Mouse (Mus musculus): ENCODE results near the gene Larp4b. TPM values are rescaled to one million over a fixed set of nuclear protein-coding genes. Genes with fewer than 3 reads are reported as not detected.

The Larp4b gene
- polyA plus RNA-seq, 1 experiment: 24.1 TPM

DNA sequence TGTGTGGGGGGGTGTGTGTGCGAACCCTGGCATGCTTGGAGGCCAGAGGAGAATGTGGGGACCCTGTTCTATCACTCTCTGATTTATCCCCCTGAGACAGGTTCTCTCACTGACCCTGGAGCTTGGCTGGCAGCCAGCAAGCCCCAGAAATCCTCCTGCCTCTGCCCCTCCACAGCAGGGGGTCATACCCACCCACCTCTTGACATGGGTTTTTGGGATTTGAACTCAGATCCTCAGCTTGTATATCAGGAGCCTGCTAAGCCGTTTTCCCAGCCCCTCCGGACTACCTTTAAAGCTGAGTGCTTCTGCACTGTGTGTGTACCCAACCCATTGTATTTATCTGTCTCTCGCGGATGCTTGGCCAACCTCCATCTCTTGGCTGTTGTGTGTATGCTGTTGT lies 95.8 kb downstream of the Larp4b start:
- no peaks in the 10 kb centered on the region for H3K27me3 ChIP-seq (ENCODE audit: control insufficient read depth, insufficient read depth, low read length)
- 94% methylated on average over 5 of the region's 5 CpGs for WGBS
- no peak overlapping the region for H3K4me3 ChIP-seq (ENCODE audit: control insufficient read depth, insufficient read depth, low read length)
- TF ChIP-seq CTCF (IDR thresholded peaks at IDR 0.05; ENCODE audit: borderline replicate concordance, control insufficient read depth, extremely low read depth, insufficient read depth, low read length, poor library complexity): no peak
- no peak for TF ChIP-seq POLR2A (IDR thresholded peaks at IDR 0.05; ENCODE audit: control insufficient read depth, extremely low read depth, insufficient read depth, low read length, poor library complexity)
- no peaks in the 10 kb centered on the region for H3K36me3 ChIP-seq (ENCODE audit: control insufficient read depth, insufficient read depth, low read length)
- no peak for DNase-seq
- H3K4me1 ChIP-seq (replicated peaks; ENCODE audit: control insufficient read depth, insufficient read depth, low read length): 0 out of 2 replicates have a peak, but pooled peaks cover 3% of the 10 kb centered on the region
- H3K27ac ChIP-seq (ENCODE audit: control insufficient read depth, insufficient read depth, low read length): no peak overlapping the region

DNA sequence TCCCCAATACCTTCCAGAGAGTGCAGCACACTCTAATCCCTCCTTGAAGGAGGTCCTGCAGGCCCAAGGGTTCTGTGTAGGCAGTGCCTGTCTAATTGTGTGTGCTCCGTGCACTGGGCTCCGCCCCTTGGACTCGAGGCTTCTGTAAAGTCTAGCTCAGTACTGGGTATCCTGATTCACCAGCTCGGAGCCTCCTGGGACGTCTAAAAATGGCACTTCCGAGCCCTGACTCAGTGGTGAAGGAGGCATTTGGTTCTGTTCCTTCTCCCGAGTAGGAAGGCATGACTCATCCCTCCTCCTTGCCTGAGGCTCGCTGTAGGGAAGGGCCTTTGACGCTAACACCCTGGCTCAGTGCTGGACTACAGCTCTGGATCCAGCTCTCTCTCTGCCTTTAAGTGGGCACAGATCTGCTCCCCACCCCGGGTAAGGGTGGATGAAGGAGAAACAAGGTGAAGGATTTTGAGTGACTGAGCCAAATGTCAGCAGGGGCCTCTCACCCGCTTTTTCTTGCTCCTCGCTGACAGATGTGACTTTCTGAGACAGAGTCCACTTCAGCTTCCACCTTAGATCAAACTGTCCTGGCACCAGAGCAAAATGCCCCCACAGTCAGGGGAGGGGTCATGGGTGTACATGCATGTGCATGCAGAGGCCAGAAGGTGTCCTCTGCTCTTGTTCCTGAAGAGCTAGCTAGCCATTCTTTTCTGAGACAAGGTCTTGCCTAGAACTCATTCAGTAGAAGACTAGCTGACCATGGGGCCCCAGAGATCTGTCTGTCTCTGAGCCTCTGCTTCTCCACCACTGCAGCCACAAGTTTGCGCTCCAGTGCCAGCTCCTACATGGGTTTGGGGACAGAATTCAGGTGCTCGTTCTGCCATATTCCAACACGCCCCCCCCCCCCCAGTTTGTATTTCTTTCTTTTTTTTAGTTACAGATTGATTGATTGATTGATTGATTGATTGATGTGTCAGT lies 97.8 kb downstream of the Larp4b start:
- no peak overlapping the region for H3K4me3 ChIP-seq (ENCODE audit: control insufficient read depth, insufficient read depth, low read length)
- no peak for DNase-seq
- 52% methylated on average over 15 of the region's 15 CpGs for WGBS

DNA sequence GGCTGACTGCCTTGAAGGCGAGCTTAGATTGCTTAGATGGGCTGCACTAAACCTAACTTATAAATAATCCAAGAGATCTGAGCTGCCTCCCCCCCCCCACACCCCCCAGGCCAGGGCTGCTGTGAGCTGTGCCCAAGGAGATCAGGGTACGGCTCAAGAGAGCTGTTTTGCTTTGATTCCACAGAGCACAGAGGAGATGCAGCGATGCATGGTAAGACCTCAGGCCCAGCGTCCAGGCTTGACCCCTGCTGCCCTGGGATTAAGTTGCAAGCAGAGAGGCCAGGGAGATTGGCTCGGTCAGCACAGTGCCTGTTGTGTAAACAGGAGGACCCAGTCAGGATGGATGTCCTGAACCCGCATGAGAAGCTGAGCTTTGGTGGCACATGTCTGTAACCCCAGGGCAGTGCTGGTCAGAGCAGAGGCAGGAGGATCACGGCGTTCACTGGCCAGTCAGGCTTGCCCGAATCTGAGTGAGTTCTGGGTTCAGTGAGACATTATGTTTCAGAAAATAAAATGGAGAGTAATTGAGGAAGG lies 99.2 kb downstream of the Larp4b start:
- no peak overlapping the region for H3K4me3 ChIP-seq (ENCODE audit: control insufficient read depth, insufficient read depth, low read length)
- no peaks in the 10 kb centered on the region for H3K27me3 ChIP-seq (ENCODE audit: control insufficient read depth, insufficient read depth, low read length)
- no peak for DNase-seq
- 93% methylated on average over 9 of the region's 9 CpGs for WGBS
- 0 out of 2 replicates have a peak, but pooled peaks cover 3% of the 10 kb centered on the region for H3K4me1 ChIP-seq (replicated peaks; ENCODE audit: control insufficient read depth, insufficient read depth, low read length)
- no peak overlapping the region for H3K27ac ChIP-seq (ENCODE audit: control insufficient read depth, insufficient read depth, low read length)
- no peak for TF ChIP-seq CTCF (IDR thresholded peaks at IDR 0.05; ENCODE audit: borderline replicate concordance, control insufficient read depth, extremely low read depth, insufficient read depth, low read length, poor library complexity)
- no peak for TF ChIP-seq POLR2A (IDR thresholded peaks at IDR 0.05; ENCODE audit: control insufficient read depth, extremely low read depth, insufficient read depth, low read length, poor library complexity)
- H3K36me3 ChIP-seq (ENCODE audit: control insufficient read depth, insufficient read depth, low read length): no peaks in the 10 kb centered on the region

More for the DNA sequence above, 97.8 kb downstream of the Larp4b start:
- Histone ChIP-seq H3K27me3 (ENCODE audit: control insufficient read depth, insufficient read depth, low read length) (no peaks in the 10 kb centered on the region), H3K27ac (ENCODE audit: control insufficient read depth, insufficient read depth, low read length) (no peak overlapping the region), H3K36me3 (ENCODE audit: control insufficient read depth, insufficient read depth, low read length) (no peaks in the 10 kb centered on the region), H3K4me1 (replicated peaks; ENCODE audit: control insufficient read depth, insufficient read depth, low read length) (0 out of 2 replicates have a peak, but pooled peaks cover 3% of the 10 kb centered on the region)
- TF ChIP-seq POLR2A (IDR thresholded peaks at IDR 0.05; ENCODE audit: control insufficient read depth, extremely low read depth, insufficient read depth, low read length, poor library complexity) (no peak), CTCF (IDR thresholded peaks at IDR 0.05; ENCODE audit: borderline replicate concordance, control insufficient read depth, extremely low read depth, insufficient read depth, low read length, poor library complexity) (no peak)

DNA sequence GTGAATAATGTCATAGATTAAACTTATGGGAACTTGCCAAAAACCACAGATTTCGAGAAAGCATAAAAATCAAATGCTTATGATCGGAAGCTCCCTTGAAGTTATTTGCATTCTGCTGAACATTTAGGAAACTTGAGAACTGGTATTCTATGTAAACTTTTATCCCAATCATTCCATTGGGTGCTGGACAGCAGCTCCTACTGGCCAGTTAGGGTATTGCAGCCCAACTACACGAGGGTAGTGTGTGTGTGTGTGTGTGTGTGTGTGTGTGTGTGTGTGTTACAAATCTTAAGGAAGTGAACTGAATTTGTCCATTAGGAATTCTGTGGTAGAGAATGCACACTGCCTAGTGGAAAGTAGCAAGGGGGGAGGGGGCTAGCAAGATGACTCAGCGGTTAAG lies 101.0 kb downstream of the Larp4b start:
- no peak for DNase-seq
- 0 out of 2 replicates have a peak, but pooled peaks cover 3% of the 10 kb centered on the region for H3K4me1 ChIP-seq (replicated peaks; ENCODE audit: control insufficient read depth, insufficient read depth, low read length)
- H3K27ac ChIP-seq (ENCODE audit: control insufficient read depth, insufficient read depth, low read length): no peak overlapping the region
- H3K4me3 ChIP-seq (ENCODE audit: control insufficient read depth, insufficient read depth, low read length): no peak overlapping the region
- no peaks in the 10 kb centered on the region for H3K27me3 ChIP-seq (ENCODE audit: control insufficient read depth, insufficient read depth, low read length)
- WGBS: 80% methylated on average over 4 of the region's 4 CpGs
- H3K36me3 ChIP-seq (ENCODE audit: control insufficient read depth, insufficient read depth, low read length): no peaks in the 10 kb centered on the region
- TF ChIP-seq POLR2A (IDR thresholded peaks at IDR 0.05; ENCODE audit: control insufficient read depth, extremely low read depth, insufficient read depth, low read length, poor library complexity) (no peak), CTCF (IDR thresholded peaks at IDR 0.05; ENCODE audit: borderline replicate concordance, control insufficient read depth, extremely low read depth, insufficient read depth, low read length, poor library complexity) (no peak)

DNA sequence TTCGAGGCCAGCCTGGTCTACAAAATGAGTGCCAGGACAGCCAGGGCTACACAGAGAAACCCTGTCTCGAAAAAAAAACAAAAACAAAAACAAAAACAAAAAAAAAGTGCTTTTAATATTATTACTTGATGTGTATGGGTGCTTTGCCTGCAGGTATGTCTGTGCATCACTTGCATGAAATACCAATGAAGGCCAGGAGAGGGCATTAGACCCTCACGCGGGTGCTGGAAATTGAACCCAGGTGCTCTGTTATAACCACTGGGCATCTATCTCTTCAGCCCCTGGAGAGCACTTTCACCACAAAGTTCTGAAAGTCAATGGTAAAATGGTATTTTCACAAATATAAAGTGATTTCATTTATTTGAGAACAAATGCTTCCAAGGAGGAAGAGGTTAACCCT lies 101.9 kb downstream of the Larp4b start:
- WGBS: 69% methylated on average over 4 of the region's 4 CpGs
- H3K4me3 ChIP-seq (ENCODE audit: control insufficient read depth, insufficient read depth, low read length): no peak overlapping the region
- no peaks in the 10 kb centered on the region for H3K36me3 ChIP-seq (ENCODE audit: control insufficient read depth, insufficient read depth, low read length)
- TF ChIP-seq CTCF (IDR thresholded peaks at IDR 0.05; ENCODE audit: borderline replicate concordance, control insufficient read depth, extremely low read depth, insufficient read depth, low read length, poor library complexity) (no peak), POLR2A (IDR thresholded peaks at IDR 0.05; ENCODE audit: control insufficient read depth, extremely low read depth, insufficient read depth, low read length, poor library complexity) (no peak)
- no peak overlapping the region for H3K27ac ChIP-seq (ENCODE audit: control insufficient read depth, insufficient read depth, low read length)
- H3K27me3 ChIP-seq (ENCODE audit: control insufficient read depth, insufficient read depth, low read length): no peaks in the 10 kb centered on the region
- 0 out of 2 replicates have a peak, but pooled peaks cover 3% of the 10 kb centered on the region for H3K4me1 ChIP-seq (replicated peaks; ENCODE audit: control insufficient read depth, insufficient read depth, low read length)
- DNase-seq: no peak

DNA sequence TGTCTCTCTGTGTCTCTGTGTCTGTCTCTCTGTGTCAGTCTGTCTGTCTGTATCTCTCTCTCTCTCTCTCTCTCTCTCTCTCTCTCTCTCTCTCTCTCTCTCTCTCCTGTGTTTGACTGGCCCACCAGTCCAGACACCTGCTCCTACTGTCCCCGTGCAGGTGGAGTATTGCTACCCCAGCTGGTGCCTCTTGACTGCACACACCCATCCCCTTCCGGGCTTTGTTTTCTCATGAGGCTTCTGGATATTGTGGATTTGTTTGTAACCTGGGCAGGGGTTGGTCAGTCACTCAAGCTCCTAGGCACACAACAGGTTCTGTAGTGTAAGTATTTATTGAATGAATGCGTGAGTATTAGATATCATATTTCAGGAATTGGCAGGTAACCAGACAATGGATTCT lies 104.4 kb downstream of the Larp4b start:
- Histone ChIP-seq H3K27me3 (ENCODE audit: control insufficient read depth, insufficient read depth, low read length) (no peaks in the 10 kb centered on the region), H3K4me1 (replicated peaks; ENCODE audit: control insufficient read depth, insufficient read depth, low read length) (no peaks in the 10 kb centered on the region), H3K36me3 (ENCODE audit: control insufficient read depth, insufficient read depth, low read length) (no peaks in the 10 kb centered on the region), H3K4me3 (ENCODE audit: control insufficient read depth, insufficient read depth, low read length) (no peak overlapping the region), H3K27ac (ENCODE audit: control insufficient read depth, insufficient read depth, low read length) (no peak overlapping the region)
- no peak for TF ChIP-seq CTCF (IDR thresholded peaks at IDR 0.05; ENCODE audit: borderline replicate concordance, control insufficient read depth, extremely low read depth, insufficient read depth, low read length, poor library complexity)
- 66% methylated on average over 3 of the region's 3 CpGs for WGBS
- no peak for DNase-seq

Measured in thymus, adult 2 months (tissue).